Mouse (Mus musculus): Measurements from ENCODE around the gene Trim25. TPM values are rescaled to one million over a fixed set of nuclear protein-coding genes. Genes with fewer than 3 reads are reported as not detected.

The Trim25 gene
- total and polyA plus RNA-seq, 3 experiments, result 22.2 to 43.0 TPM; not detected in 1

DNA sequence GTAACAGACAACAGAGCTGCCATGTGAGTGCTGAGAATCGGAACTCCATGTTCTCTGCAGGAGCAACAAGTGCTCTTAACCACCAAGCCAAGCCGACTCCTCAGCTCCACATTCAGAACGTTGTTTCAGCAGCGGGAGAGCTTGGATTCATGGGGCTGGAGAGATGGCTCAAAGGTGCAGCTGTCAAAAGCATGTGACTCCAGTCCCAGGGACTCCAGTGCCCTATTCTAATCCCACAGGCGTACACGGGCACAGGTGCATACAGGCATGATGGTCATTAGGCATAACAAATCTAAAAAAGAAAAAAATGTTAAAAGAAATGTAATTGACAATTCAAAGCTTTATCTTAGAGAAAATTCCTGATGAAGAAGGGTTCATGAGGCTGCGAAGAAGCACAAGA is 6.0 kb upstream of the Trim25 start:
- TF ChIP-seq MAFK (IDR thresholded peaks at IDR 0.05; ENCODE audit: borderline replicate concordance, low read depth, low read length), result no peak
- no peak for TF ChIP-seq CHD2 (IDR thresholded peaks at IDR 0.05; ENCODE audit: low read length)
- TF ChIP-seq USF2 (IDR thresholded peaks at IDR 0.05; ENCODE audit: borderline replicate concordance in 1 of 2, insufficient read depth in 1 of 2, low read depth in 1 of 2, low read length in 2 of 2), result no peak
- no peak for TF ChIP-seq POLR2A (IDR thresholded peaks at IDR 0.05; ENCODE audit: control insufficient read depth in 1 of 2, insufficient read depth in 1 of 2, low read depth in 1 of 2, low read length in 2 of 2, poor library complexity in 1 of 2)
- TF ChIP-seq ZC3H11A (IDR thresholded peaks at IDR 0.05; ENCODE audit: low read depth, low read length), result no peak
- TF ChIP-seq RAD21 (IDR thresholded peaks at IDR 0.05; ENCODE audit: low read depth, low read length), result no peak
- no peak for TF ChIP-seq CHD1 (IDR thresholded peaks at IDR 0.05; ENCODE audit: low read depth, low read length)
- no peak for TF ChIP-seq SMC3 (IDR thresholded peaks at IDR 0.05; ENCODE audit: low read depth, low read length)
- TF ChIP-seq NRF1 (IDR thresholded peaks at IDR 0.05; ENCODE audit: insufficient read depth, low read depth, low read length, poor library complexity, severe bottlenecking), result no peak
- TF ChIP-seq ELF1 (IDR thresholded peaks at IDR 0.05; ENCODE audit: low read depth, low read length), result no peak
- no peak for TF ChIP-seq MAX (IDR thresholded peaks at IDR 0.05; ENCODE audit: low read length)
- TF ChIP-seq BHLHE40 (IDR thresholded peaks at IDR 0.05; ENCODE audit: borderline replicate concordance, low read depth, low read length), result no peak
- TF ChIP-seq EP300 (IDR thresholded peaks at IDR 0.05; ENCODE audit: low read depth in 1 of 2, low read length in 2 of 2), result no peak
- TF ChIP-seq USF1 (IDR thresholded peaks at IDR 0.05; ENCODE audit: low read depth, low read length), result no peak
- no peak for TF ChIP-seq SIN3A (IDR thresholded peaks at IDR 0.05; ENCODE audit: low read length)
- no peak for TF ChIP-seq TCF12 (IDR thresholded peaks at IDR 0.05; ENCODE audit: low read depth, low read length)
- no peak for TF ChIP-seq CTCF (IDR thresholded peaks at IDR 0.05 in 2 of 3, conservative IDR thresholded peaks at IDR 0.05 in 1 of 3; ENCODE audit: control insufficient read depth in 1 of 3, insufficient read depth in 1 of 3, low read depth in 2 of 3, low read length in 3 of 3, poor library complexity in 1 of 3, severe bottlenecking in 1 of 3)
- TF ChIP-seq RCOR1 (IDR thresholded peaks at IDR 0.05; ENCODE audit: low read depth, low read length), result no peak
- TF ChIP-seq MYC (IDR thresholded peaks at IDR 0.05; ENCODE audit: low read depth, low read length), result no peak
- TF ChIP-seq KAT2A (conservative IDR thresholded peaks at IDR 0.05; ENCODE audit: low read depth, low read length), result no peak
- Histone ChIP-seq H3K4me3 (ENCODE audit: control insufficient read depth in 1 of 2, insufficient read depth in 1 of 2, low read depth in 2 of 2, low read length in 2 of 2) (no peak overlapping the region), H3K9me3 (replicated peaks; ENCODE audit: insufficient read depth, low read length) (no peaks in the 10 kb centered on the region), H3K36me3 (ENCODE audit: control insufficient read depth in 1 of 2, insufficient read depth in 2 of 2, low read length in 2 of 2) (peaks cover 3 to 19% of the 10 kb centered on the region in 2 experiments), H3K27ac (ENCODE audit: control insufficient read depth, low read depth, low read length) (no peak overlapping the region), H3K79me2 (ENCODE audit: control insufficient read depth, insufficient read depth, low read length, poor library complexity) (no peaks in the 10 kb centered on the region), H3K4me1 (ENCODE audit: control insufficient read depth in 1 of 2, insufficient read depth in 2 of 2, low read length in 2 of 2) (peaks cover 6 to 22% of the 10 kb centered on the region in 2 experiments), H3K9ac (ENCODE audit: control insufficient read depth, low read depth, low read length, poor library complexity, severe bottlenecking) (no peak overlapping the region), H3K27me3 (ENCODE audit: control insufficient read depth in 1 of 2, insufficient read depth in 2 of 2, low read length in 2 of 2) (no peaks in the 10 kb centered on the region)
- no peak for DNase-seq (ENCODE audit: low read depth, low spot score)

DNA sequence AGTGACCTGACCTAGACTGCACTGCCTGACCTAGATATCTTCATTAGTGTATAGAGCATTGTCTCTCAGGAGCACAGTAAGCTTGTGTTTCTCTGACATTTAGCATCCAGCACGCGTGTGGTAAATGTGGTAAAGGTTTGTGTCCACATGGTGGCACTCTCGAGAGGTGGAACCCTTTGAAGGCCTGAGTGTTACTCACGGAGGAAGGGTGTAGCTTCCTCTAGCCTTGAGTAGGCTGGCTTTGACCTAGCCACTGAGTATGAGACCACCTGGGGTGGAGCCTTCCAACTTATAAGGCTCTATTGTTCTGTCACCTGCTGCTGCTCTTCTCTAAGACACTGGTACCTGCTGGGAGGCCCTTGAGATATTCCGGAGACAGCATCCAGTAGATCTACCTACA is 5.6 kb upstream of the Trim25 start:
- H3K27me3 ChIP-seq (ENCODE audit: control insufficient read depth in 1 of 2, insufficient read depth in 2 of 2, low read length in 2 of 2), result no peaks in the 10 kb centered on the region
- DNase-seq (ENCODE audit: low read depth, low spot score), result peak; percentile 94
- no peaks in the 10 kb centered on the region for H3K79me2 ChIP-seq (ENCODE audit: control insufficient read depth, insufficient read depth, low read length, poor library complexity)
- no peak overlapping the region for H3K27ac ChIP-seq (ENCODE audit: control insufficient read depth, low read depth, low read length)
- no peak overlapping the region for H3K9ac ChIP-seq (ENCODE audit: control insufficient read depth, low read depth, low read length, poor library complexity, severe bottlenecking)
- peaks cover 3 to 22% of the 10 kb centered on the region in 2 experiments for H3K36me3 ChIP-seq (ENCODE audit: control insufficient read depth in 1 of 2, insufficient read depth in 2 of 2, low read length in 2 of 2)
- peaks cover 8 to 24% of the 10 kb centered on the region in 2 experiments for H3K4me1 ChIP-seq (ENCODE audit: control insufficient read depth in 1 of 2, insufficient read depth in 2 of 2, low read length in 2 of 2)
- TF ChIP-seq MYC (IDR thresholded peaks at IDR 0.05; ENCODE audit: low read depth, low read length), result peak; percentile 88
- peak; percentile 86 for TF ChIP-seq ZC3H11A (IDR thresholded peaks at IDR 0.05; ENCODE audit: low read depth, low read length)
- TF ChIP-seq MXI1 (IDR thresholded peaks at IDR 0.05; ENCODE audit: low read depth, low read length), result 0 out of 2 replicates have a peak, but pooled peaks have one; percentile 37
- peak; percentile 67 for TF ChIP-seq MAX (IDR thresholded peaks at IDR 0.05; ENCODE audit: low read length)
- TF ChIP-seq CHD2 (IDR thresholded peaks at IDR 0.05; ENCODE audit: low read length), result no peak
- TF ChIP-seq RAD21 (IDR thresholded peaks at IDR 0.05; ENCODE audit: low read depth, low read length), result peak; percentile 82
- 0 out of 2 replicates have a peak, but pooled peaks have one; percentile 22 for TF ChIP-seq BHLHE40 (IDR thresholded peaks at IDR 0.05; ENCODE audit: borderline replicate concordance, low read depth, low read length)
- no peak for TF ChIP-seq E2F4 (IDR thresholded peaks at IDR 0.05; ENCODE audit: borderline replicate concordance, low read depth, low read length)
- TF ChIP-seq POLR2AphosphoS2 (IDR thresholded peaks at IDR 0.05; ENCODE audit: low read length), result no peak
- TF ChIP-seq GABPA (IDR thresholded peaks at IDR 0.05; ENCODE audit: low read depth, low read length), result no peak
- no peak for TF ChIP-seq ZKSCAN1 (IDR thresholded peaks at IDR 0.05; ENCODE audit: low read depth, low read length)
- no peak for TF ChIP-seq RCOR1 (IDR thresholded peaks at IDR 0.05; ENCODE audit: low read depth, low read length)
- TF ChIP-seq HCFC1 (IDR thresholded peaks at IDR 0.05; ENCODE audit: low read depth, low read length), result 0 out of 2 replicates have a peak, but pooled peaks have one; percentile 34
- 0 out of 2 replicates have a peak, but pooled peaks have one; percentile 27 for TF ChIP-seq TCF12 (IDR thresholded peaks at IDR 0.05; ENCODE audit: low read depth, low read length)
- no peak for TF ChIP-seq POLR2A (IDR thresholded peaks at IDR 0.05; ENCODE audit: control insufficient read depth in 1 of 2, insufficient read depth in 1 of 2, low read depth in 1 of 2, low read length in 2 of 2, poor library complexity in 1 of 2)
- TF ChIP-seq CTCF (IDR thresholded peaks at IDR 0.05 in 2 of 3, conservative IDR thresholded peaks at IDR 0.05 in 1 of 3; ENCODE audit: control insufficient read depth in 1 of 3, insufficient read depth in 1 of 3, low read depth in 2 of 3, low read length in 3 of 3, poor library complexity in 1 of 3, severe bottlenecking in 1 of 3), result peak; percentile 64 to 90 (median 80)
- TF ChIP-seq TAL1 (IDR thresholded peaks at IDR 0.05; ENCODE audit: low read length), result no peak
- TF ChIP-seq ZNF384 (IDR thresholded peaks at IDR 0.05; ENCODE audit: low read depth, low read length), result 0 out of 2 replicates have a peak, but pooled peaks have one; percentile 22
- TF ChIP-seq SMC3 (IDR thresholded peaks at IDR 0.05; ENCODE audit: low read depth, low read length), result peak; percentile 94
- TF ChIP-seq SIN3A (IDR thresholded peaks at IDR 0.05; ENCODE audit: low read length), result peak; percentile 46; the same call in 1 of the 2 replicates
- no peak overlapping the region for H3K4me3 ChIP-seq (ENCODE audit: control insufficient read depth in 1 of 2, insufficient read depth in 1 of 2, low read depth in 2 of 2, low read length in 2 of 2)
- H3K9me3 ChIP-seq (replicated peaks; ENCODE audit: insufficient read depth, low read length), result no peaks in the 10 kb centered on the region
